Mouse (Mus musculus) heart, postnatal 0 days (tissue): ENCODE measurements at regions not wholly inside any gene's neighbourhood (a gene's known extent, or its start where the extent isn't known, plus 50 kb on each side); places are given as distances from the start of the nearest gene placed in this dataset.

Experiments
- CTCF ChIP-seq: IDR thresholded peaks from 2 replicates; pipeline ENCODE4 v1.5.1; 2016; ENCODE audit warnings: antibody characterized with exemption, control low read depth, low read depth
- EP300 ChIP-seq: IDR thresholded peaks from 2 replicates; pipeline ENCODE4 v1.6.1; 2016; ENCODE audit warnings: antibody characterized with exemption, low read depth

DNA sequence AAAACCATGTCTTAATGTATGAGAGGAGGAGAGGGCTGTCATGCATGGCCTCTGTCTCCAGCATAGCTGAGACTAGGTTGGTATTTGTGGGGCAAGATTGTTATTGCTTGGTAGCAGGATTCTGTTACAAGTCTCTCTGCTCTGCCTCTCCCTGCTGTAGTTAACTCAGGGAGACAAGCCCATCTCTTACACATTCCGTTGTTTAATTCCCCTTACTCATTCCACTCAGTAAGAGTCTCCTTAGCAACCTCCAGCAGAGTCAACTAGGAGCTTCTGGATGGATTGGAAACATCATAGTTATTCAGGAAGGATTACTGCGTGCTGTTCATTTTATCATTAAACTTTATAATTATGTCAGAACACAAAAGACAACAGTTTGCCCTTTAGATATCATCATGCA is 171.8 kb downstream of the Pdzph1 start:
- TF ChIP-seq EP300 = no peak
- no peak for TF ChIP-seq CTCF
